Mouse (Mus musculus) kidney, embryonic 14.5 days (tissue): ENCODE measurements at regions not wholly inside any gene's neighbourhood (a gene's known extent, or its start where the extent isn't known, plus 50 kb on each side); places are given as distances from the start of the nearest gene placed in this dataset.
A peak's percentile ranks its signal among the peaks of the same experiment; 100 is the strongest.

Experiments used
- ATAC-seq: fragments of 200-750 bp; cut with Nextera tagmentation; 2 replicates; pipeline ENCODE4 v1.8.0; 2017; ENCODE audit warnings: moderate number of reproducible peaks, mild to moderate bottlenecking, moderate TSS enrichment, moderate library complexity; ENCODE audit not compliant: low FRiP score, low TSS enrichment
- H3K27ac ChIP-seq: fragments of 300-500 bp; sonication (generic); 2 replicates; pipeline ENCODE4 v1.5.1; 2014; ENCODE audit warnings: low read depth, mild to moderate bottlenecking, low read length, moderate library complexity, mixed read lengths
- H3K27me3 ChIP-seq: fragments of 300-500 bp; sonication (generic); 2 replicates; pipeline ENCODE4 v1.6.1; 2014; ENCODE audit warnings: mild to moderate bottlenecking, low read length; ENCODE audit not compliant: control insufficient read depth, insufficient read depth
- H3K36me3 ChIP-seq: fragments of 300-500 bp; sonication (generic); 2 replicates; pipeline ENCODE4 v1.6.1; 2014; ENCODE audit warnings: low read length, mixed read lengths; ENCODE audit not compliant: control insufficient read depth, insufficient read depth
- H3K4me1 ChIP-seq: fragments of 300-500 bp; sonication (generic); 2 replicates; pipeline ENCODE4 v1.6.1; 2014; ENCODE audit warnings: low read length, mixed read lengths; ENCODE audit not compliant: control insufficient read depth, insufficient read depth
- H3K4me2 ChIP-seq: fragments of 300-500 bp; sonication (generic); replicated peaks from 2 replicates; pipeline ENCODE4 v1.6.1; 2014; ENCODE audit warnings: low read depth, mild to moderate bottlenecking, low read length
- H3K4me3 ChIP-seq: fragments of 300-500 bp; sonication (generic); 2 replicates; pipeline ENCODE4 v1.5.1; 2014; ENCODE audit warnings: mild to moderate bottlenecking, low read length
- H3K9ac ChIP-seq: fragments of 300-500 bp; sonication (generic); 2 replicates; pipeline ENCODE4 v1.6.1; 2014; ENCODE audit warnings: low read depth, mild to moderate bottlenecking, low read length, moderate library complexity
- H3K9me3 ChIP-seq: fragments of 300-500 bp; sonication (generic); 2 replicates; pipeline ENCODE4 v1.6.1; 2016; ENCODE audit warnings: low read length; ENCODE audit not compliant: control insufficient read depth
- WGBS: fragments of 180-500 bp; shearing (Covaris S2); extraction: QIAGEN DNeasy Blood & Tissue Kit; methylation state at CpG from one replicate; pipeline ENCODE4 v1.1.7; 2014; 5-methylcytosine and 5-hydroxymethylcytosine counted together

DNA sequence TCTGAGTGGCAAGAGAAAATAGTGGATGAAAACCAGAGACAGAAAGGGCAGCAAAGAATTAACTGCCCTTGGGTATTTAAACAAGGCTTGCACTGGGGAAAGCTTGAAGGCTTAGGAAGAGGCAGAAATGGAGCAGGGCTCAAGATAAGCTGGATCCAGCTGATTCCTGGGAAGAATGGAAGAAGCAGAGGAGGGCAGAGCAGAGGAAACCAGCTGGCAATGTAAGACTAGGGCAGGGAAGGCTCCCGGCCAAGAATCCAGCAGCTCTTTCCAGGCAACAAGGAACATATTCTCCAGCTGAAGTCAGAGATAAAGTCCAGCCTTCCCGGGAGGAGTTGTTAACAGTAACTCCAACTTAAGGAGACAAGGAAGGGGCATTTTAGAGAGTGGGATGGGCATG lies 147.7 kb upstream of the Slc24a5 start:
- Histone ChIP-seq H3K27ac (no peak overlapping the region), H3K27me3 (no peaks in the 10 kb centered on the region), H3K9ac (no peak overlapping the region), H3K4me2 (no peak overlapping the region), H3K36me3 (no peaks in the 10 kb centered on the region), H3K9me3 (no peaks in the 10 kb centered on the region), H3K4me3 (no peak overlapping the region), H3K4me1 (no peaks in the 10 kb centered on the region)
- WGBS, result 81% methylated on average over 2 of the region's 2 CpGs
- no peak for ATAC-seq

DNA sequence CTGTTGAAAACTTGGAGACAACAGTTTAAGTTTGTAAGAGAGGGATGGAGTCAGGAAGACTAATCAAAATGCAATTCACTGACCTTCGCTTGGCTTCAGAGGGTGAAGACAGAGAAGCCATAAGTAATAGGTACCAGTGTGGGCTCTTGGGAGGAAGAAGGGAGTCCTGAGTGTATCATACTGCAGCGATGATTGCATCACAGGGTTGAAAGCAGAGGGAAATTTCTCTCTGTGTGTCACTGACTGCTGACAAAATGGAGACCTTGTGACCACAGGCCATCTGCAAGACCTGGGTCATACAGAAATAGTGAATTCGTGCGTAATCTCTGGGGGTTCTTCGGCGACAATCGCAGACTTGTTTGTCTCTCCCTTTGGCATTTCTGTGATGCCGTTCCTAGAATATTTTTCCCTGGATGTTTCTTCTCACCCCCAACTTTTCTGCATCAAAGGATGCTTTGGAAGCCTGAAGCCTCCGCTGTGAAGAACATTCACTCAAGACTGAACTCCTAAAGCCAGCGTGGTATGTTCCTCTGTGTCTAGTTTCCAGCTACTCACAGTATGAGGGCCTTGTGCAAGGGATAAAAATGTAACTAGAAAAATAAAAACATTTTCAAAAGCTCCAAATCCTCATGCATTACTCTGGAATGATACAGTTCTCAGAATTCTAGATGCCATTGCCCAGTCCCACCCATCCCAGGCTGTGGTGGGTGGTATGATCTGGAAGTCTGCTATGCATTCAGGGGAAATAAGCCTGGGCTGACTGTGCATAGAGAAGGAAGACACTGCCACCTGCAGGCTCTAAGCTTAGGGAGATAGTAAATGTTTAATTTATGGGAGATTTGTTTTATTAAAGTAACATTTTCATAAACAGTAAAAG lies 139.8 kb upstream of the Slc24a5 start:
- Histone ChIP-seq H3K36me3 (no peaks in the 10 kb centered on the region), H3K9ac (no peak overlapping the region), H3K27me3 (no peaks in the 10 kb centered on the region), H3K4me2 (no peak overlapping the region), H3K9me3 (no peaks in the 10 kb centered on the region), H3K27ac (no peak overlapping the region), H3K4me1 (no peaks in the 10 kb centered on the region), H3K4me3 (no peak overlapping the region)
- no peak for ATAC-seq
- 91% methylated on average over 10 of the region's 10 CpGs for WGBS

DNA sequence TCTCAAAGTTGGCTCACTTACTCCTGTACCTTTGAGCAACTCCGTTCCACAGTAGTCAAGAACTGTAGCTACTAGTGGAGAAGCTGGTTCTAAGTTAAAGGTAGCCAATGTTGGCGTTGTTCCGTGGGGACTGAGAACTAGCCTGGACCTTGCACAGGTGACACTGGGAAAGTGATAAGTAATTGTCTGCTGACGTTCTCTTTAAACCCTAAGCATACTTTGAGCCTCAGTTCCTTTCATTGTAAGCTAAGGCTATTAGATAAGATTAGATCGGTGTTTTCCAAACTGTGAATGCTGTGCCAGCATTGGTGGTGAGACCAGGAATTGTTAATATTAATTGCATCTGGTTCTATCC lies 139.2 kb upstream of the Slc24a5 start:
- ATAC-seq, result no peak
- Histone ChIP-seq H3K27ac (no peak overlapping the region), H3K9me3 (no peaks in the 10 kb centered on the region), H3K9ac (no peak overlapping the region), H3K27me3 (no peaks in the 10 kb centered on the region), H3K4me3 (no peak overlapping the region), H3K4me1 (no peaks in the 10 kb centered on the region), H3K4me2 (no peak overlapping the region), H3K36me3 (no peaks in the 10 kb centered on the region)
- WGBS, result 84% methylated on average over 5 of the region's 5 CpGs

DNA sequence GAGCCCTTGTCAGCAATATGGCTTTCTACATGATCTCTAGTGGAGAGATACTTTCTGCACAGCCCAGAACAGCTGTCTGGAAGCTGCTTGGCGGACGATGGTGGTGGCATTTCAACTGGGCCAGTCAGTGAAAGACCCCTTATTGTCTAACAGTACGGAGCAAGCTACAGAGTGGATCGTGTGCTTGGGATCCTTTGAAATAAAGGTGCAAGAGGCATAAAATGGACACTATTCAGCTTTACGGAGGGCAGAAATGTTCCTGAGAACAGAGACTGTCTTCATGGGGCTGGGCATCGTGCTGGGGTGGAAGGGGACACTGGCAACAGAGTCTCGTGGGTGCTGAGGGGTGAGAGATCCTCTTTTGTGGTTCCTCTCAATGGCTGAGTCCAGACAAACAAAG lies 137.2 kb upstream of the Slc24a5 start:
- Histone ChIP-seq H3K27me3 (no peaks in the 10 kb centered on the region), H3K4me3 (no peak overlapping the region), H3K4me1 (no peaks in the 10 kb centered on the region), H3K9ac (no peak overlapping the region), H3K4me2 (no peak overlapping the region), H3K27ac (no peak overlapping the region), H3K9me3 (no peaks in the 10 kb centered on the region), H3K36me3 (no peaks in the 10 kb centered on the region)
- WGBS, result 84% methylated on average over 7 of the region's 7 CpGs
- no peak for ATAC-seq

DNA sequence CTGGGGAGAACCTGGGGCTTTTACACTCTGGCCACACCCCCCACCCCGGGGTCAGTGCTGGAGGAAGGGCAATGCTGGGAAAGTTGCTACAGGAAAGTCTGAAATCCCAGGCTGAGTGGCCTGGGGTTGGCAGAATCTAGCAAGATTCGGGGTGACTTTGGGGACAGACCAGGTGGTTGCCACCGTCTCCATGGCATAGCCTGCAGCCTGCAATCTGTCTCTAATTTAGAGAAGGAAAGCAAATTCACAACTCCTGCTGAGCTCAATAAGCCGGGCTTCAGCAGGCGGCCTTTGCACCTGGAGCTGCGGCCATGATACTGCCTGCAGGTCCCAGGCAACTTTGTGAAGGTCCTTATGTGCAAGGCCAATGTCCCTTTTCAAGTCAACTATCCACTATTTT lies 135.4 kb upstream of the Slc24a5 start:
- Histone ChIP-seq H3K9me3 (no peaks in the 10 kb centered on the region; the same call in 1 of the 2 replicates), H3K4me3 (no peak overlapping the region), H3K4me2 (no peak overlapping the region), H3K36me3 (no peaks in the 10 kb centered on the region), H3K27me3 (no peaks in the 10 kb centered on the region), H3K27ac (no peak overlapping the region), H3K4me1 (no peaks in the 10 kb centered on the region), H3K9ac (no peak overlapping the region)
- 73% methylated on average over 6 of the region's 6 CpGs for WGBS
- ATAC-seq, result no peak

DNA sequence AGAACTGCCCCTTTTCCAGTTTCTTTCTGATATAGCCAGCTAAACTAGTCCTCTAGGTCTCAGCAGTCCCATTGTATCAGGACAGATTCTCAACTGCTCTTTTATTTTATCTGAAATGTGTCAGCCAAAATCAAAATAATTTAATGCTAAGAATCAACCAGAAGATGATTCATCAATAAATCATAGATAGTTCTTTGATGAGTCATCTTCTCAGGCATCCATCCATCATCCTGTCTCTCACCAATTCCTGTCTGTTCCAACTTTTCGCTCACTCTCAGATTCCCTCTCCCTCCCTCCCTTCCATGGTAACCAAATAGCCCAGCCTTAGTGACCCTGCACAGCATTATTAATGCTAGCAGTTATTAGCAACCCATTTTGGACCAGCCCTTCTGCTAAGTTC lies 134.0 kb upstream of the Slc24a5 start:
- H3K27ac ChIP-seq, result no peak overlapping the region
- no peaks in the 10 kb centered on the region for H3K4me1 ChIP-seq
- no peaks in the 10 kb centered on the region; the same call in 1 of the 2 replicates for H3K9me3 ChIP-seq
- H3K4me2 ChIP-seq, result no peak overlapping the region
- no peak overlapping the region for H3K4me3 ChIP-seq
- H3K27me3 ChIP-seq, result no peaks in the 10 kb centered on the region
- 63% methylated on average over 1 of the region's 1 CpGs for whole genome bisulfite sequencing
- H3K9ac ChIP-seq, result no peak overlapping the region
- H3K36me3 ChIP-seq, result no peaks in the 10 kb centered on the region
- no peak for ATAC-seq

DNA sequence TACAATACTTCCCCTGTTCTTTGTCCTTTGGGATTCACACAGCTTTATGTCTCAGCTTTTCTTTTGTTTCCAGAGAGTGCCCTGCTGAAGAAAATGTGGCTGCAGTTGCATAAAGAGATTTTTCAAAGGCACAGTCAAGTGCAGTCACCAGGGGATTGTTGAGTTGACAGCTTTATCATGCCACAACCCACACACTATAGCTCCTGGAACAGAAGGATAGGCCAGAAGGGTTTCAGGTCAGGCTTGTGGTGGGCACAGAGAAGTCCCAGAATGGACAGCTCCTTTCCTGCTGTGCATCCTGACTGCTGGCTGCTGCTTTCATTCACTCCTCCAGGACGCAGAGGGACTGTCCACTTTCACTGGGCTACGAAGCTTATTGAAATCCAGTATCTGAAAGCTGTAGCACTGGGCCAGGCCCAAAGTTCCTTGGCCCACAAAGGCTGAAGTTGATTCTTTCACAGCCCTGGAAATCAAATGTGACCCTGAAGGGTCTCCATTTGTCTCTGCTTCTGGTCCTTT lies 119.6 kb upstream of the Slc24a5 start:
- Histone ChIP-seq H3K36me3 (no peaks in the 10 kb centered on the region), H3K4me1 (0 out of 2 replicates have a peak, but pooled peaks cover 5% of the 10 kb centered on the region), H3K9ac (no peak overlapping the region), H3K4me3 (no peak overlapping the region), H3K4me2 (no peak overlapping the region), H3K27ac (no peak overlapping the region), H3K9me3 (no peaks in the 10 kb centered on the region), H3K27me3 (no peaks in the 10 kb centered on the region)
- WGBS, result 27% methylated on average over 2 of the region's 2 CpGs
- ATAC-seq, result no peak

DNA sequence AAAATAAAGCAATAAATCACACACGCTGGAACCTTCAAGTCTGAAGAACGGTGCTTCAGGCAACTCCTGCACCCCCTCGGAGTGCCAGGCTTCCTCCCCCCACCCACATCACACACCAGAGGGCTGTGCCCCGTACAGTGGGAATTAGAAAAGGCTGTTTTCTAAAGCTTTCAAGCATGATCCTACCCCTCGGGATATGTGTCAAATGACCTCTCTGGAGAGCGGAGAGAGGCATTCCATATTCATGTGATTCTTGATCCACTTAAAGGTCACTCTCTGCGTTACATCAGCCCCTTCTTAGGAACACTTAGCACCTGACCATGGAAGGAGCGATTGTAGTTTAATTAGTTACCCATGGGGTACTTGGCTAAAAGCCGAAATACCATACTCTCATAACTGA lies 119.1 kb upstream of the Slc24a5 start:
- ATAC-seq, result peak; percentile 46; the same call in 1 of the 2 replicates
- Histone ChIP-seq H3K27me3 (no peaks in the 10 kb centered on the region), H3K27ac (no peak overlapping the region), H3K4me1 (0 out of 2 replicates have a peak, but pooled peaks cover 5% of the 10 kb centered on the region), H3K4me3 (no peak overlapping the region), H3K9me3 (no peaks in the 10 kb centered on the region), H3K36me3 (no peaks in the 10 kb centered on the region), H3K9ac (no peak overlapping the region), H3K4me2 (no peak overlapping the region)
- WGBS, result 31% methylated on average over 9 of the region's 9 CpGs

DNA sequence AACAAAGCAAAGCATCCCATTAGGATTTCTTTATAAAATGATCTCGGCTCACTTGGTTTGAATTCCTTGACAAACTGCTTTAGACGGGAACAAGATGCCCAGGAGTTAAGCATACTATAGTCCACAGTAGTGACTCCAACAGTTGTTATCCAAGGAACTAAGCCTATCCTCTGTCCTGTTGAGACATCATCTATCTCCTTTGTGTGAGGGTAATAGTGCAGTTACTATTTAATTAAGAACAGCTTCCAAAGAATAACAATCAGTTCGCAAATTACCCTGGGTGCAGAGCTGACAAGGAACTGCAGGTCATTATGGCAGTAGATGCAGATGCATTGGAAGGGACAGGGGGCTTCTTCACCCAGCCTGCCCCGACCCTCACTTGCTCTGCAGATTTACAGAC lies 115.7 kb upstream of the Slc24a5 start:
- WGBS, result 37% methylated on average over 4 of the region's 4 CpGs
- Histone ChIP-seq H3K9ac (no peak overlapping the region), H3K9me3 (no peaks in the 10 kb centered on the region), H3K4me1 (0 out of 2 replicates have a peak, but pooled peaks cover 5% of the 10 kb centered on the region), H3K27me3 (no peaks in the 10 kb centered on the region), H3K27ac (no peak overlapping the region), H3K4me2 (no peak overlapping the region), H3K4me3 (no peak overlapping the region), H3K36me3 (no peaks in the 10 kb centered on the region)
- ATAC-seq, result no peak
